In the genomic region with DNA sequence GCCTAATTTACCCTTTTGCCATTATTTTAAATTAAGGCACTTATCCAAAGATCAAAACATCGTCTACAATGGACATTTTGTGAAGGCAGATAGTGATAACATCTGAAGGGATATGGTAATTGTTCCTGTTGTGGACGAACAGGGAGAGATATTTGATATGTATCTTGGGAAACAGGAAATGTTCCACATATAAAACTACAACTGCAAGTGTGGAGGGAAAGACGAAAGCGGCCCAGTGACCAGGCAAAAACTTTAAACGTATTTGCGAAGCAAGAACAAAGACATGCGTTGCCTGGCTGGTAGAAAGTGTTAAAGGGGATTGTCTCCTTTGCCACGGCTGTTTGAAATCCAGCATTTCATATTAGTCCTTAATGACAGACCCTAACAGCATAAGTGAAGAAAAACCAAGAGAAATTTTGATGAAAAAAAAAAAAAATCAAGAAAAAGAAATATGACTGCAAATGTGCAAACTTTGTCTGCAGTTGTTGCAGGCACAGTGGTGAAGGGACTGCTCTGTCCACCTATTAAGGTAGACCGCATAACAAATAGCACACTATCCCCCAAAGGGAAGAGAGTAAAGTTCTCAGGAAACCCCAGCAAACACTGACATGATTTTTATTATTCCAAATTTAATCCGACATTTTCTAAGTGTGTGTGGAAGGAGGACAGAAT, we compare ENCODE assay signal across 10 mouse cellular contexts.
DNase-seq lines count a peak whose midpoint lies in the region; ATAC-seq and TF ChIP-seq lines count a peak whose summit lies in the region.
"Had no signal": no experiment of that assay in that cellular context is flagged by ENCODE, and none has a peak within 500 bp of the region (broad histone marks: within the 10 kb centered on the region; RNA-seq: fewer than 3 reads in every experiment).

No protein-coding gene starts in this region.

- peak overlapping the region; percentile 40 for H3K4me2 ChIP-seq in forebrain, embryonic 15.5 days (replicated peaks)
- H3K4me2 ChIP-seq in midbrain, embryonic 15.5 days = peak overlapping the region; percentile 29
- H3K4me2 ChIP-seq: liver, embryonic 13.5 days had no signal

- TF ChIP-seq CTCF in cerebellum, adult 2 months (IDR thresholded peaks at IDR 0.05; ENCODE audit: borderline replicate concordance, insufficient read depth, low read depth, low read length) = no peak
- TF ChIP-seq CTCF in gastrocnemius, adult 2 months (IDR thresholded peaks at IDR 0.05) = no peak

- intact Hi-C loops in gastrocnemius, adult 2 months (cut with DNase I) = loop anchor here (2.0 kb wide), 1 partner anchor 1043 kb away; no protein-coding TSS in a partner anchor

- DNase-seq in frontal cortex, postnatal 14 days (ENCODE audit: low spot score in 2 of 2) = no peak
- peak; percentile 58 to 59 for DNase-seq in cerebellum, adult 2 months
- DNase-seq in gastrocnemius, adult 2 months = no peak
- no peak for DNase-seq in MN1 (ENCODE audit: low spot score)
- DNase-seq in gastrocnemius, postnatal 4 days (ENCODE audit: low spot score in 2 of 2) = no peak

- WGBS in cerebellum, adult 2 months = 10% methylated on average over 10 of the region's 10 CpGs
- WGBS in forebrain, embryonic 15.5 days = 6% methylated on average over 10 of the region's 10 CpGs
- WGBS in midbrain, embryonic 15.5 days = 15% methylated on average over 10 of the region's 10 CpGs

- H3K4me3 ChIP-seq in cerebellum, adult 2 months (replicated peaks; ENCODE audit: insufficient read depth, low read depth, low read length) = peak overlapping the region; percentile 27
- H3K4me3 ChIP-seq in forebrain, embryonic 15.5 days = peak overlapping the region; percentile 12
- peak overlapping the region; percentile 12; the same call in 1 of the 2 replicates for H3K4me3 ChIP-seq in midbrain, embryonic 15.5 days
- no peak overlapping the region for H3K4me3 ChIP-seq in gastrocnemius, adult 2 months
- H3K4me3 ChIP-seq: liver, embryonic 13.5 days had no signal

- peak overlapping the region; percentile 77; the same call in 1 of the 2 replicates for H3K27ac ChIP-seq in cerebellum, adult 2 months (ENCODE audit: insufficient read depth, low read length)
- peak overlapping the region; percentile 95 for H3K27ac ChIP-seq in forebrain, embryonic 15.5 days (replicated peaks)
- peak overlapping the region; percentile 69 for H3K27ac ChIP-seq in midbrain, embryonic 15.5 days
- H3K27ac ChIP-seq in gastrocnemius, adult 2 months = no peak overlapping the region
- H3K27ac ChIP-seq: liver, embryonic 13.5 days; stomach, postnatal 0 days had no signal

- ATAC-seq in frontal cortex, adult (ENCODE audit: low TSS enrichment) = peak; percentile 29
- ATAC-seq in forebrain, embryonic 15.5 days (replicated peaks) = peak; percentile 59
- peak; percentile 84 for ATAC-seq in midbrain, embryonic 15.5 days (replicated peaks)

- H3K9ac ChIP-seq in forebrain, embryonic 15.5 days (replicated peaks) = peak overlapping the region; percentile 53
- no peak overlapping the region for H3K9ac ChIP-seq in midbrain, embryonic 15.5 days
- H3K9ac ChIP-seq: liver, embryonic 13.5 days had no signal

- H3K27me3 ChIP-seq in cerebellum, adult 2 months (ENCODE audit: control insufficient read depth, insufficient read depth, low read length) = no peaks in the 10 kb centered on the region
- no peaks in the 10 kb centered on the region for H3K27me3 ChIP-seq in forebrain, embryonic 15.5 days
- H3K27me3 ChIP-seq in midbrain, embryonic 15.5 days (replicated peaks) = no peaks in the 10 kb centered on the region

- no peaks in the 10 kb centered on the region for H3K36me3 ChIP-seq in forebrain, embryonic 15.5 days
- no peaks in the 10 kb centered on the region for H3K36me3 ChIP-seq in midbrain, embryonic 15.5 days (replicated peaks)
- H3K36me3 ChIP-seq: liver, embryonic 13.5 days had no signal

- no peak for TF ChIP-seq POLR2A in cerebellum, adult 2 months (IDR thresholded peaks at IDR 0.05; ENCODE audit: borderline replicate concordance, insufficient read depth, low read length)

- H3K4me1 ChIP-seq in cerebellum, adult 2 months (ENCODE audit: control insufficient read depth, insufficient read depth, low read length) = peaks cover 6% of the 10 kb centered on the region; the same call in 1 of the 2 replicates
- H3K4me1 ChIP-seq in forebrain, embryonic 15.5 days = peaks cover 38% of the 10 kb centered on the region
- H3K4me1 ChIP-seq in midbrain, embryonic 15.5 days = peaks cover 8% of the 10 kb centered on the region
- H3K4me1 ChIP-seq: liver, embryonic 13.5 days had no signal

- H3K9me3 ChIP-seq in forebrain, embryonic 15.5 days = no peaks in the 10 kb centered on the region
- H3K9me3 ChIP-seq in midbrain, embryonic 15.5 days = no peaks in the 10 kb centered on the region
- H3K9me3 ChIP-seq: liver, embryonic 13.5 days had no signal

Comparison
In these comparisons a context has a peak if more than half of its experiments do, and no peak if none do; other contexts are left out.
1. ATAC-seq: peak in every context shown above with its lines; median percentile 84 in midbrain, embryonic 15.5 days; 59 in forebrain, embryonic 15.5 days; 29 in frontal cortex, adult.
2. DNase-seq: peak in cerebellum, adult 2 months (2 of 2); none in frontal cortex, postnatal 14 days (0 of 2), gastrocnemius, adult 2 months (single experiment), MN1 (single experiment) and gastrocnemius, postnatal 4 days (0 of 2).